Mouse (Mus musculus): ENCODE measurements around the gene Vps53. TPM values are rescaled to one million over a fixed set of nuclear protein-coding genes. Genes with fewer than 3 reads are reported as not detected.

Gene Vps53
- polyA plus RNA-seq, 1 experiment = 41.2 TPM

GRCm38 (mm10) chr11:76060906-76061305, 118.5 kb downstream of the Vps53 start:
- Histone ChIP-seq H3K4me2 (ENCODE audit: low read depth) (peak overlapping the region; percentile 84), H3K27me3 (ENCODE audit: control insufficient read depth, insufficient read depth, insufficient read length) (no peaks in the 10 kb centered on the region), H3ac (ENCODE audit: control insufficient read depth, insufficient read length) (no peak overlapping the region), H3K36me3 (ENCODE audit: control insufficient read depth, insufficient read depth) (no peaks in the 10 kb centered on the region), H3K79me2 (ENCODE audit: control insufficient read depth, insufficient read depth) (no peaks in the 10 kb centered on the region), H3K4me3 (no peak overlapping the region)
- TF ChIP-seq MAX (IDR thresholded peaks at IDR 0.05; ENCODE audit: low read depth) = no peak
- no peak for TF ChIP-seq USF1 (IDR thresholded peaks at IDR 0.05; ENCODE audit: low read depth)
- no peak for TF ChIP-seq TCF12 (IDR thresholded peaks at IDR 0.05; ENCODE audit: insufficient read depth, poor library complexity, severe bottlenecking)
- no peak for TF ChIP-seq E2F4 (IDR thresholded peaks at IDR 0.05; ENCODE audit: insufficient read depth)
- TF ChIP-seq MYOG (IDR thresholded peaks at IDR 0.05; ENCODE audit: control insufficient read depth in 1 of 3, insufficient read depth in 1 of 3, insufficient read length in 2 of 3, low read depth in 2 of 3) = no peak
- TF ChIP-seq MYOD1 (IDR thresholded peaks at IDR 0.05; ENCODE audit: control insufficient read depth in 1 of 3, insufficient read length in 2 of 3, low read depth in 2 of 3) = no peak
- TF ChIP-seq POLR2A (IDR thresholded peaks at IDR 0.05; ENCODE audit: insufficient read length, low read depth) = no peak
- no peak for TF ChIP-seq CEBPB (IDR thresholded peaks at IDR 0.05; ENCODE audit: insufficient read depth, poor library complexity, severe bottlenecking)
- no peak for TF ChIP-seq POLR2AphosphoS2 (IDR thresholded peaks at IDR 0.05; ENCODE audit: insufficient read length, low read depth)
- TF ChIP-seq TCF3 (IDR thresholded peaks at IDR 0.05; ENCODE audit: insufficient read length, low read depth) = no peak
- TF ChIP-seq REST (IDR thresholded peaks at IDR 0.05; ENCODE audit: insufficient read depth, insufficient read length) = no peak

- no peaks in the 10 kb centered on the region for H3K36me3 ChIP-seq (ENCODE audit: control insufficient read depth, insufficient read depth)
- no peak overlapping the region for H3ac ChIP-seq (ENCODE audit: control insufficient read depth, insufficient read length)
- no peaks in the 10 kb centered on the region for H3K27me3 ChIP-seq (ENCODE audit: control insufficient read depth, insufficient read depth, insufficient read length)
- peak overlapping the region; percentile 84 for H3K4me2 ChIP-seq (ENCODE audit: low read depth)
- H3K4me3 ChIP-seq = no peak overlapping the region
- H3K79me2 ChIP-seq (ENCODE audit: control insufficient read depth, insufficient read depth) = no peaks in the 10 kb centered on the region
- TF ChIP-seq TCF12 (IDR thresholded peaks at IDR 0.05; ENCODE audit: insufficient read depth, poor library complexity, severe bottlenecking) (no peak), MYOD1 (IDR thresholded peaks at IDR 0.05; ENCODE audit: control insufficient read depth in 1 of 3, insufficient read length in 2 of 3, low read depth in 2 of 3) (peak in 2 of 3 experiments; percentile 24 to 34), REST (IDR thresholded peaks at IDR 0.05; ENCODE audit: insufficient read depth, insufficient read length) (no peak), SRF (IDR thresholded peaks at IDR 0.05; ENCODE audit: control insufficient read depth, insufficient read length, low read depth) (no peak), E2F4 (IDR thresholded peaks at IDR 0.05; ENCODE audit: insufficient read depth) (no peak), MYOG (IDR thresholded peaks at IDR 0.05; ENCODE audit: control insufficient read depth in 1 of 3, insufficient read depth in 1 of 3, insufficient read length in 2 of 3, low read depth in 2 of 3) (peak in 1 of 3 experiments; percentile 28), TCF3 (IDR thresholded peaks at IDR 0.05; ENCODE audit: insufficient read length, low read depth) (no peak)
Measured at GRCm38 (mm10) chr11:76059971-76060370, 119.5 kb downstream of the Vps53 start.

- H3K27me3 ChIP-seq (ENCODE audit: control insufficient read depth, insufficient read depth, insufficient read length) = no peaks in the 10 kb centered on the region
- TF ChIP-seq USF1 (IDR thresholded peaks at IDR 0.05; ENCODE audit: low read depth) (no peak), SRF (IDR thresholded peaks at IDR 0.05; ENCODE audit: control insufficient read depth, insufficient read length, low read depth) (no peak), MAX (IDR thresholded peaks at IDR 0.05; ENCODE audit: low read depth) (no peak), TCF3 (IDR thresholded peaks at IDR 0.05; ENCODE audit: insufficient read length, low read depth) (no peak), MYOD1 (IDR thresholded peaks at IDR 0.05; ENCODE audit: control insufficient read depth in 1 of 3, insufficient read length in 2 of 3, low read depth in 2 of 3) (no peak), POLR2AphosphoS2 (IDR thresholded peaks at IDR 0.05; ENCODE audit: insufficient read length, low read depth) (no peak), TCF12 (IDR thresholded peaks at IDR 0.05; ENCODE audit: insufficient read depth, poor library complexity, severe bottlenecking) (no peak), REST (IDR thresholded peaks at IDR 0.05; ENCODE audit: insufficient read depth, insufficient read length) (no peak), MYOG (IDR thresholded peaks at IDR 0.05; ENCODE audit: control insufficient read depth in 1 of 3, insufficient read depth in 1 of 3, insufficient read length in 2 of 3, low read depth in 2 of 3) (no peak), POLR2A (IDR thresholded peaks at IDR 0.05; ENCODE audit: insufficient read length, low read depth) (no peak)
Measured at GRCm38 (mm10) chr11:76056487-76056886, 123.0 kb downstream of the Vps53 start.

GRCm38 (mm10) chr11:76052496-76052895, 127.0 kb downstream of the Vps53 start:
- TF ChIP-seq SRF (IDR thresholded peaks at IDR 0.05; ENCODE audit: control insufficient read depth, insufficient read length, low read depth) = no peak
- Histone ChIP-seq H3K27me3 (ENCODE audit: control insufficient read depth, insufficient read depth, insufficient read length) (no peaks in the 10 kb centered on the region), H3K4me2 (ENCODE audit: low read depth) (no peak overlapping the region), H3K79me2 (ENCODE audit: control insufficient read depth, insufficient read depth) (no peaks in the 10 kb centered on the region), H3K4me3 (no peak overlapping the region), H3K36me3 (ENCODE audit: control insufficient read depth, insufficient read depth) (no peaks in the 10 kb centered on the region), H3ac (ENCODE audit: control insufficient read depth, insufficient read length) (no peak overlapping the region)

More at GRCm38 (mm10) chr11:76056487-76056886, 123.0 kb downstream of the Vps53 start:
- Histone ChIP-seq H3K79me2 (ENCODE audit: control insufficient read depth, insufficient read depth) (no peaks in the 10 kb centered on the region), H3K4me3 (no peak overlapping the region), H3K36me3 (ENCODE audit: control insufficient read depth, insufficient read depth) (no peaks in the 10 kb centered on the region), H3ac (ENCODE audit: control insufficient read depth, insufficient read length) (no peak overlapping the region), H3K4me2 (ENCODE audit: low read depth) (no peak overlapping the region)

GRCm38 (mm10) chr11:76050967-76051512, 128.4 kb downstream of the Vps53 start:
- H3K27me3 ChIP-seq (ENCODE audit: control insufficient read depth, insufficient read depth, insufficient read length) = no peaks in the 10 kb centered on the region
- no peaks in the 10 kb centered on the region for H3K79me2 ChIP-seq (ENCODE audit: control insufficient read depth, insufficient read depth)
- H3ac ChIP-seq (ENCODE audit: control insufficient read depth, insufficient read length) = no peak overlapping the region
- H3K36me3 ChIP-seq (ENCODE audit: control insufficient read depth, insufficient read depth) = peaks cover 4% of the 10 kb centered on the region
- no peak overlapping the region for H3K4me2 ChIP-seq (ENCODE audit: low read depth)
- no peak overlapping the region for H3K4me3 ChIP-seq
- TF ChIP-seq MAX (IDR thresholded peaks at IDR 0.05; ENCODE audit: low read depth) (no peak), MYOD1 (IDR thresholded peaks at IDR 0.05; ENCODE audit: control insufficient read depth in 1 of 3, insufficient read length in 2 of 3, low read depth in 2 of 3) (no peak), POLR2AphosphoS2 (IDR thresholded peaks at IDR 0.05; ENCODE audit: insufficient read length, low read depth) (no peak), POLR2A (IDR thresholded peaks at IDR 0.05; ENCODE audit: insufficient read length, low read depth) (no peak), SRF (IDR thresholded peaks at IDR 0.05; ENCODE audit: control insufficient read depth, insufficient read length, low read depth) (no peak), TCF12 (IDR thresholded peaks at IDR 0.05; ENCODE audit: insufficient read depth, poor library complexity, severe bottlenecking) (no peak), CEBPB (IDR thresholded peaks at IDR 0.05; ENCODE audit: insufficient read depth, poor library complexity, severe bottlenecking) (no peak), REST (IDR thresholded peaks at IDR 0.05; ENCODE audit: insufficient read depth, insufficient read length) (no peak), MYOG (IDR thresholded peaks at IDR 0.05; ENCODE audit: control insufficient read depth in 1 of 3, insufficient read depth in 1 of 3, insufficient read length in 2 of 3, low read depth in 2 of 3) (no peak)
